Mouse (Mus musculus) heart, adult 10 weeks (tissue): ENCODE measurements around the gene Pold4. TPM values are rescaled to one million over a fixed set of nuclear protein-coding genes. Genes with fewer than 3 reads are reported as not detected.

Experiments
- polyA plus RNA-seq: library from polyadenylated mRNA; stranded (reverse); fragments of 350-450 nt; fragmentation: Illumina TruSeq; extraction: RNeasy Lipid Tissue Mini Kit (QIAGEN cat#74804); gene quantifications from one replicate; pipeline ENCODE4 v1.2.3, GENCODE M21; 2014; ENCODE audit warnings: low read depth, low replicate concordance

Gene Pold4
- 21.7 TPM for polyA plus RNA-seq

GRCm38 (mm10) chr19:4231253-4232185 lies at the start of gene Pold4:
TSS of gene Pold4 (plus strand) at chr19:4231899.

DNA sequence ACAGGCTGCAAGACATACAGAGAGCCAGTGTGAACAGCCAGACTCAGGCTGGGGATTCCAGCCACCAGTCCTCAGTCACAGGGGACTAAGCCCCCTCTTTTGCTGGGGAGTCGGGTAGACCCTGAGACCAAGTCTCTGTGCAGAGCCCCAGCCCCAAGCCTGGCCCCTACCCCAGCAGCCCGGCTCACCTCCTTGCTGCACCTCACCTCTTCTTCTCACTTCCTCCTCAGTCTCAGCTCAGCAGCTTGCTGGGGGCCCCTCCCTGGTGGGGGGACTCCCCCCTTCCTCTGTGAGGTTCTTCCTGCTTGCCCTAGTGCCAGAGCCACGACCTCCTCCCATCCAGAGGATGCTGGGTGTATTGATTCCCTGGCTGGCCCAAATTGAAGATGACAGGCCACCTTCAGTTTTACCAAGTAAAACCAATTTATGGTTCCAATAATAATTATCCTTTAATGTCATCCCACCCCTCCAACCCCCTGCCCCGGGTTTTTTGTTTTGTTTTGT lies 40.8 kb upstream of the Pold4 start, which contains the start of gene Tbc1d10c:
Tbc1d10c (minus strand) TSS at position 454 of the 504 bp plus-strand sequence.

DNA sequence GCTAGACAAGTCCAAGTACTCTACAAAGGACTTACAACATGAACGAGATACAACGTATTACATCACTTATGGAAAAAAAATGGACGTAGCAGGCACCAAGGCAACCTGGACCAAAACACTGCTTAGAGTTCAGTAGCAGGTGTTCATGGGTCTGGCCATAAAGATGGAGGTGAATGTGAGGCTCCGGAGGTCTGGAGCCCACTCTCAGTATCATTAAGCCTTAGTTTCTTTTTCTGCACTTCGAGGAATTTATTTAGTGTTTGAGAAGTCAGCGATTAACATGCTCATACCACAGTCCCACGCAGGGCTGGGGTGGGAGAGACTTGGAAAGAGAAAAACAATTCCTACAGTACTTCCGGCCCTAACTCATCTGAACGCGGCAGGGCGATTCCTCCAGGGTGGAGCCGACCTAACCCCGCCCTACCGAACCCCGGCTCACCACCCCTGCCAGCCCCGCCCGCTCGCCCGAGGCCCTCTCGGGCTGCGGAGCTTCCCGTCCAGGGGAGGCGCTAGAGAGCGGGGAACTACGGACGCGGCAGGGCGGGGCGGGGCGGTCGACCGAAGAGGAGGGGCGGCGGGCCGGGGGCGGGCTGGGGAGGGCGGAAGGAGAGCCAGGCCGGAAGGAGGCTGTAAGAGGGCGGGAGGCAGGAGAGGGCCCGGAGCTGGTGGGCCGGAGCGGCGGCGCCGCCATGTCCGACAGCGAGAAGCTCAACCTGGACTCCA lies 40.0 kb upstream of the Pold4 start, which contains the start of gene Ppp1ca:
Ppp1ca (plus strand) TSS at position 538 of the 723 bp plus-strand sequence.

GRCm38 (mm10) chr19:4201291-4201909 lies 30.3 kb upstream of the Pold4 start, which contains the start of gene Rad9a:
TSS of gene Rad9a (minus strand) at chr19:4201662.

DNA sequence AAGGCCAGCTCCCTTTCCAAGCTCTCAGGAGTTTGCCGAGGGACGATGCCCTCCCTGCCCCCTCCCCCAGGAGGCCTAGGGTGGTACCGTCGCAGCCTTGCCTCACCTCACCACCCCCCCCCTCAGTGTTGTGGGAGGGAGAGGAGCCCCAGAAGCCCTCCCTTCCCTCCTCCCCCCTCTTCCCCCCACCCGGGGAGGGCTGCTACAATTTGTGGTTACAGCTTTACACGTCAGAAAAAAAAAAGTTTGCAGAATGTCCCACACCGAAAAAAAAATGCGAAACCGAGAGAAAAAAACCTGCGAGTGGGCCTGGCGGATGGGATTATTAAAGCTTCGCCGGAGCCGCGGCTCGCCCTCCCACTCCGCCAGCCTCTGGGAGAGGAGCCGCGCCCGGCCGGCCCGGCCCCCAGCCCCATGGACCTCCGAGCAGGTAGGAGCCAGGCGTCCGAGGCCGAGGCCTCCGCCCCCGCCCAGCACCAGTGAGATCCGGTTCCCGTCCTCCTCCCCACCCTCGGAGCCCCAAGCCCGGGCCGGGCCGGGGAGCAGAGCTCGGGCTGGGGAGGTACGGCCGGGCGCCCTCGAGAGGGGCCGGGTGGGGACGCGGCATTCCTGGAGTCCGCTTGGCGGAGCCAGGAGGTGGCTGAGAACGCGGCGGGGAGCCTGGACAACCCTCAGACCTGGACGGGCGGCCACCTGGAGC lies 17.5 kb upstream of the Pold4 start, which contains the start of the genes Clcf1 and AC109138.7:
Clcf1 (plus strand) TSS at position 168 of the 700 bp plus-strand sequence.
AC109138.7 (plus strand) TSS at position 287 of the 700 bp plus-strand sequence.

DNA sequence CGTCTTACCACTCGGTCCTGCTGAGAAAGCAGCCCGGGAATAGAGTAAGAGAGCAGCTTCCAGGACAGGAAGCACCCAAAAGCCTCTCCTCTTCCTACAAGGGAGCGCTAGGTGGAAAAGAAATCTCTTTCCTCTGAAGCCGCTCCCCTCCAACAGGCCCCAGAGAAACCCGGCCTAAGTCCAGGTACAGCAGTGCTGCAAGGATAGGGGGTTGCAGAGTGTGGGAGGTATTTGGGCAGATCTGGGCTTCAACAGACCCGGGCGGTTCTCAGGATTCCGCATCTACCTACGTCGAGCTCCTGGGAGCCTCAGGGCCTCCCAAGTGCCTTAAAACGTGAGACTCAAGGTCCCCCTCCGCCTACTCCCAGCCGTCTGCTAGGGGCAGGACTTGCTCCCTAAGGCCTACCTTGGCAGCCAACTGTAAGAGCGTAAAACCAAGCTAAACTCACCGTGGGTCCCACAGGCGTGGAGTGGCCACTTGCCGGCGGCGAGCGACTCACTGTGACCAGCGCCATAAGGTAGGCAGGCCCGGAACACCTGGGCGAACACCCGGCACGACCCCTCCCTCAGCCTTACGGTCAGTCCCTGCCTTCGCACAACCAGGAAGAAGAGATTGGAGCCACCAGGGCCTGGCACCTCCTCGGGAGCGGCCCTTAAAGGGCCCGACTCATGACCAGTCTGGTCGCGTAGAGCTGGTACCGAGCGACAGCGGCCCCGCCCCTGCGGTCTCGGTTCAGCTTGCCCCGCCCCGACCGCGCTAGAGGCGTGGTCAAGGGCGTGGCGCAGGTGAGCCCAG lies 37.1 kb downstream of the Pold4 start, which contains the start of gene Ssh3:
Ssh3 (minus strand) TSS at position 615 of the 796 bp plus-strand sequence.

GRCm38 (mm10) chr19:4282898-4283553 lies 51.3 kb downstream of the Pold4 start, which contains the start of gene Ankrd13d:
TSS of gene Ankrd13d (minus strand) at chr19:4283137.

Other genes with a start within 250 kb of the Pold4 start
- gene Acy3, start 245.3 kb upstream of the Pold4 start, polyA plus RNA-seq: 51.1 TPM
- gene Tbx10, start 239.1 kb upstream of the Pold4 start, polyA plus RNA-seq: not detected
- 167 TPM for gene Nudt8, start 231.3 kb upstream of the Pold4 start, polyA plus RNA-seq
- gene Gm49405, start 231.3 kb upstream of the Pold4 start, polyA plus RNA-seq: 9.5 TPM
- 265 TPM for gene Doc2g, start 228.6 kb upstream of the Pold4 start, polyA plus RNA-seq
- 979 TPM for gene Ndufv1, start 219.1 kb upstream of the Pold4 start, polyA plus RNA-seq
- 343 TPM for gene Gstp1, start 193.9 kb upstream of the Pold4 start, polyA plus RNA-seq
- 33.1 TPM for gene Gstp2, start 185.9 kb upstream of the Pold4 start, polyA plus RNA-seq
- not detected for gene Gstp3, start 172.3 kb upstream of the Pold4 start, polyA plus RNA-seq
- not detected for gene Cabp2, start 150.3 kb upstream of the Pold4 start, polyA plus RNA-seq
- gene Cdk2ap2, start 134.7 kb upstream of the Pold4 start, polyA plus RNA-seq: 40.5 TPM
- 21.9 TPM for gene Pitpnm1, start 131.9 kb upstream of the Pold4 start, polyA plus RNA-seq
- 71.4 TPM for gene Aip, start 106.0 kb upstream of the Pold4 start, polyA plus RNA-seq
- gene Gpr152, start 92.1 kb upstream of the Pold4 start, polyA plus RNA-seq: not detected
- gene Cabp4, start 87.9 kb upstream of the Pold4 start, polyA plus RNA-seq: not detected
- 54.9 TPM for gene Coro1b, start 83.3 kb upstream of the Pold4 start, polyA plus RNA-seq
- 1.1 TPM for gene Ptprcap, start 78.3 kb upstream of the Pold4 start, polyA plus RNA-seq
- gene Rps6kb2, start 68.5 kb upstream of the Pold4 start, polyA plus RNA-seq: 26.9 TPM
- 49.6 TPM for gene Carns1, start 56.4 kb upstream of the Pold4 start, polyA plus RNA-seq
- 22.6 TPM for gene Tbc1d10c, start 40.6 kb upstream of the Pold4 start, polyA plus RNA-seq
- gene Ppp1ca, start 39.8 kb upstream of the Pold4 start, polyA plus RNA-seq: 318 TPM
- 6.4 TPM for gene Rad9a, start 30.2 kb upstream of the Pold4 start, polyA plus RNA-seq
- 3.0 TPM for gene Clcf1, start 17.7 kb upstream of the Pold4 start, polyA plus RNA-seq
- not detected for gene AC109138.7, start 17.5 kb upstream of the Pold4 start, polyA plus RNA-seq
- gene Ssh3, start 37.3 kb downstream of the Pold4 start, polyA plus RNA-seq: 11.7 TPM
- 0.97 TPM for gene Ankrd13d, start 51.2 kb downstream of the Pold4 start, polyA plus RNA-seq
- 50.7 TPM for gene Grk2, start 74.3 kb downstream of the Pold4 start, polyA plus RNA-seq
- gene Kdm2a, start 166.4 kb downstream of the Pold4 start, polyA plus RNA-seq: 33.8 TPM
- gene Rhod, start 207.5 kb downstream of the Pold4 start, polyA plus RNA-seq: 5.0 TPM
- gene Syt12, start 245.5 kb downstream of the Pold4 start, polyA plus RNA-seq: 2.4 TPM